Mouse (Mus musculus): ENCODE measurements at regions not wholly inside any gene's neighbourhood (a gene's known extent, or its start where the extent isn't known, plus 50 kb on each side); places are given as distances from the start of the nearest gene placed in this dataset.

GRCm38 (mm10) chr7:79201246-79201645 is 52.4 kb upstream of the Mfge8 start:
- DNase-seq: no peak

- DNase-seq: no peak
Measured at GRCm38 (mm10) chr7:79202336-79202735, 53.5 kb upstream of the Mfge8 start.

GRCm38 (mm10) chr7:79203481-79203880 is 54.6 kb upstream of the Mfge8 start:
- DNase-seq: no peak

GRCm38 (mm10) chr7:79207140-79207539 is 58.3 kb upstream of the Mfge8 start:
- DNase-seq: no peak

- no peak for DNase-seq
Measured at GRCm38 (mm10) chr7:79210376-79211215, 61.7 kb upstream of the Mfge8 start.

- DNase-seq: peak in 1 of 2 experiments; percentile 13
Measured at GRCm38 (mm10) chr7:79211287-79211976, 61.6 kb upstream of the Abhd2 start.

GRCm38 (mm10) chr7:79212231-79212630 is 60.8 kb upstream of the Abhd2 start:
- DNase-seq: no peak

GRCm38 (mm10) chr7:79215001-79215400 is 58.0 kb upstream of the Abhd2 start:
- DNase-seq: no peak

- no peak for DNase-seq
Measured at GRCm38 (mm10) chr7:79217232-79217631, 55.8 kb upstream of the Abhd2 start.

GRCm38 (mm10) chr7:79222626-79223335 is 50.2 kb upstream of the Abhd2 start:
- no peak for DNase-seq

Data from thymus, postnatal 36 days (tissue).